Mouse (Mus musculus) gastrocnemius, adult 8-10 months (tissue): Measurements from ENCODE around the gene Tnfsf13. TPM values are rescaled to one million over a fixed set of nuclear protein-coding genes. Genes with fewer than 3 reads are reported as not detected.

Source experiments
- DNase-seq, 2 experiments: peaks; one replicate each; pipeline ENCODE4 v3.0.0; 2022; ENCODE audit warnings: low spot score in 2 of 2
- total RNA-seq, 4 experiments: library from RNA; stranded (reverse); gene quantifications; 2 replicates each; pipeline ENCODE4 v1.2.4; 2022

Gene Tnfsf13
- total RNA-seq, 4 experiments from 2014 or later = 0.48 to 0.56 (median 0.54) TPM; not detected in 1

DNA sequence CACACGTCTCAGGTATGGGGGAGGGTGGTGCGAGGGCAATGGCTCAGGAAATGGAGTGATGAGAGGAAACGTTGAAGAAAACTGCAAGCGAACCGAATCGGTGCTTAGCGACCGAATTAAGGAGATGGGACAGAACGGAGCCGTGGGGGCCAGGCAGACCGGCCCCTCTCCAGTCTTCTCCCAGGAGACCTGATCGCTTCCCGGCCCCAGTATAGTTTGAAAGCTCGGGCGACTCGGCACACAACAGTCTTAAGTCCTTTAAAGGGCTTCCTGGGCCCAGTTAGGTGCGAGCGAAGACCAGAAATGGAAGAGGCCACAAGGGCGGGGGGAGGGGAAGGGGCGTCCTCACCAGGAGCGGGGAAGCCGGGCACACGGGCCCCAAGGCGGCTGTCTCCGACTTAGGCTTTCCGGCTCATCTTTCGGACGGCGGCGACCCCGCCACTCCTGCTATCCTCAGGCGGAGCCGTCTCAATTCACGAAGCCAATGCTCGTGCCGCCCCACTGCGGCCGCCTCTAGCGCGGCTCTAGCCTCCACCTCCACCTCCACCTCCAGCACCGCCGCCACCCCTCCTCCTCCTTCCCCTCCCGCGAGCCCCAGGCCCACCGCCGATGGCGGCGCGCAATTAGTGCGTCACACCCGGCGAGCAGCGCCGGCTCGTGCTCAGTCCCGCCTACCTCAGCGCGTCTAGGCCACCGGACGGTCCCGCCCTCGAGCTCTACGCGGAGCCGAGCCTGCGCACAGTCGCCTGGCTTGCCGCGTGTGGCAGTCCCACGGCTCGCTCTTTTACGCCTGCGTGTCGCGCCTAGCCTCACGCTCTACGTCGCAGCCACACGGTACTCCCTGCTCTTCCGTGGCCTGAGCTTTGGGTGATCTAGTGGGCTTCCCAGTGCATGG is 4.0 kb downstream of the Tnfsf13 start, which contains the start of gene Senp3:
Gene Senp3 (minus strand): TSS at position 771 of the 895 bp plus-strand sequence.
- DNase-seq = peak; percentile 89 to 96

DNA sequence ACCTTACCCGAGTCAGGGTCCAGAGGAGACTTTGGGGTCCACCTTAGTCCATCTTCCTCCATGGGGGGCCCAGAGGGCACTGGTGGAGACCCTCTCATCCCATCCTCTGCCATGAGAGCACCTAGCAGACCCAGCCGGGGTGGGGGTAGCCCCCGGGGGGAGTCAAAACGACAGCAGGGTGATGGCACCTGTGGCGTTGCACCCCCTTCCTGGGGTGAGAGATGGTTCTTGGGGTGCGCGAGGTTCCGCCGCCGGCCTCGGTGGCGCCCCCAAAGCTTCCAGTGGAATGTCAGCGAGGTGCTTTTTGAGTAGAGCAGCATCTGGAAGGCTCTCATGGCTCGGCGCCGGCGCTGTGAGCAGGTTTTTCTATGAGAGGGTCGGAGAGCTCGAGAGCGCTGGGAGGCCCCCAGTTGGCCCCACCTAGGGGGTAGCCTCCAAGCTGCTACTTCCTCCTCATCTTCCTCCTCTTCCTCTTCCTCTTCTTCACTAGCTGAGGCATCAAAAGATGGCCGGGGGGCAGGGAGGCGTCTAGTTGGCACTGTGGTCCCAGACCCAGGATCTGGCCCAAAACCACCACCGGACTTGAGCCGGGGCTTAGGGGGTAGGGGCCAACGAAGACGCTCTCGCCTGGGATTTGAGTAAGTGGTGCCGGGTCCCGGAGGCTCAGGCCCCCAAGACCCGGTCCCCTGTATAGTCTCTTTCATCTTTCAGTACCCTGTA is 5.3 kb downstream of the Tnfsf13 start:
- DNase-seq = no peak

GRCm38 (mm10) chr11:69679144-69679543 is 6.4 kb downstream of the Tnfsf13 start:
- DNase-seq = no peak

DNA sequence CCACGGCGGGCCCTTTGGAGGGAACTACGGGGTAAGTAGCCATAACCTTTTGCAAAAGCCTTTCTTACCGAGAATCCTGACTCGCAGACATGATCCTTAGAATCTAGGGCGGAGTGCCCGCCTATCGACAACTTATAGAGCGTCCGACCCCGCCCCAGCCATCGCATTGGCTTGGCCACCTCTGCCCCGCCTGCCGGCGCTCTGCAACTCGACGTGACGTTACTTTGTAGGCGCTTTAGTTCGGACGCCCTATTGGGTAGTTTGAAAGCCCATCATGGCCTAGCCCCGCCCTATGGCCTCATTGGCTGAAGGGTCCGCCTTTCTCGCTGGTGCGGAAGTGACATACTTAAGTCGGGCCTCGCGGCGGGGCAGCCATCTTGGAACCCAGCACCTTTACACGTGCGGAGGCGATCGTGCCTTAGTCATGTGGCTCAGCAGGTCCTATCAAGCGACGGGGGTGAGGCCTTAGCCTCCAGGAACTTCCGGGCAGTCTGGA is 13.3 kb downstream of the Tnfsf13 start, which contains the start of gene Eif4a1:
Gene Eif4a1 (minus strand): TSS at position 213 of the 496 bp plus-strand sequence.
- DNase-seq = peak; percentile 100

DNA sequence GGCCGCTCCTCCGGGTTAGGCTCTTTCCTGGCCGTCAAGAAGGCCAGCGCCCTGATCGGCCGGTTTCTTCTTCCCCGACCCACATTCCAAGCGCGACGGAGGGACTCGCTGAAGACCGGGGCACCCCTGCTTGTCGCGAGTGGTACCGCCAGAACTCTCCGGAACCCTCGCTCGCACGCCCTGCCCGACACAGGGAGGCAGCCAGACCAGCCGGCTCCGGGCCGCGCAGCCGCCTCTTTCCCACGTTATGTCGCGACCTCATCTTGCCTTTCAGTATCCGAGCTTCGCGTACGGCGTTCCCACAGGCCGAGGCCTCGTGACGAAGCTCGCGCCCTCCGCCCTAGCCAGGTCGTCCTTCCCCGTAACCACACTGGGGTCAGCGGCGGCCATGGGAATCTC is 13.9 kb downstream of the Tnfsf13 start:
- no peak for DNase-seq

DNA sequence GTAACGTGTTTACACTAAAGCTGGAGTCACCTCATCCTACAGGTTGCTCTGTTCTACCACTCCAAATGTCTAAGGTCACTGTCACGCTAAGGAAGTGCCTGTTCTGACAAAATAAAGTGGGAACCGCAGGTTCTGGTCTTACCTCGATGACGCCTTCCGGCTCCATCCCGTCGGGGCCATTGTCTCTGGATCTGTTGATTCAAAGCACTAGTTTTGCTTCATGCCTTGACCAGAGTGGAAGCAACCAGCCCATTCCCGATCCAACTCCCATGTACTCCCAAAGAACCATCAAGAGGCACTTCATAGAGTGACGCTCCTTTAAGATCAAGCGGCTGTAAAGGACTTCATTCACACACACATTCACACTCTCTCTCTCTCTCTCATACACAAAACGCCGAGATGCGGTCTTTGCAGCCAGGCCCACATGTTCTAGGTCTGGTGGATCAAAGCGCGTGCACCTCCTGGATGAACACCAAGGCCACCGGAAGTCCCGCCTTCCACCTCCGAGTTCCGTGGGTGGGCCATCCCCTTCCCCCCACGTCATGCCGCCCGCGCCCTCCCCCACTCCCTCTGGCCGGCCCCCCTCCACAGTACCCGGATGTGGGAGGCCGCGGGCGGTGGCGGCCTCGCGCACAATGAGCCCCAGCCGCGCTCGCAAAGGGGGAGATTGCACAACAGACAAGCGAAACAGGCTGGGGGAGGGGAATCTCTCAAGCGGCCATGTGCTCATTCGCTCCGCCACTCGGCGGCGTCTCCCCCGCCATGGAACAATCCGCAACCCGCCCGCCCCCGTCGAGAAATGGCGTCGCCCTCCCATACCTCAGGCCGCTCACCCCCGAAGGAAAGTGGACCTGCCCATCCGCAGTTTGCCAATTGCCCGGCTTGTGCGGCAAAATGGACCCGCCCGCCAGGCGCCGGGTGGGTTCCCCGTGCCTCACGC is 14.5 kb downstream of the Tnfsf13 start:
- peak; percentile 89 to 93 for DNase-seq

GRCm38 (mm10) chr11:69666665-69667005 is 18.9 kb downstream of the Tnfsf13 start:
- DNase-seq = no peak

DNA sequence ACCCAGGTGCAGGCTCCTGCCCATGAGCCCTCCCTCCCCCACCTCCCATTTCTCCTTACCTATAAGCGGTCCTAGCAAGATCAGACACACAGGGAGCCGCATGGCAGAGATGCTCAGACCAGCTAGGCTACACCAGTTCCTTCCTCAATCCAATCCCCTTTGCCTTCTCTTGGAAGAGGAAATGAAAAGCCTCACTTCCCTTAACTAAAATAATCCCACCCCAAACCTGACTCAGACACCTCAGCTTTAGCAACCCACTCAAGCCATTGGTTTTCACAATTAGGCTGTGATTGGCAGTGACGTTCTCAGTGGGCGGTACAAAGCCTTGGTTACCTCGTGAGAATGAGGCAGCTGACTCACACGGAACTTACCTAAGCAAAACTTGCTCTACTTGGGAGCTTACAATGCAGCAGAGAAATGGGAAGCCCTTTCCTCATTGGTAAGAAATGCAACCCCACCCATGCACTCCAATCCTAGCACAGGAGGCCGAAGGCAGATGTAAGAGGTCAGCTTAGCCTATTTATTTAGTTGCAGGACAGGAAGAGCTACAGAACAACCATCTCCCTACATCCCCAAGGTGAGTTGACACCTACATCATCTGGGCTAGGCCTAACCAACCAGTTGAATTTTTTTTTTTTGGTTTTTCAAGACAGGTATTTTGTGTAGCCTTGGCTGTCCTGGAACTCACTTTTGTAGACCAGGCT is 19.5 kb downstream of the Tnfsf13 start, which contains the start of gene Cd68:
Gene Cd68 (minus strand): TSS at position 193 of the 704 bp plus-strand sequence.
- no peak for DNase-seq

DNA sequence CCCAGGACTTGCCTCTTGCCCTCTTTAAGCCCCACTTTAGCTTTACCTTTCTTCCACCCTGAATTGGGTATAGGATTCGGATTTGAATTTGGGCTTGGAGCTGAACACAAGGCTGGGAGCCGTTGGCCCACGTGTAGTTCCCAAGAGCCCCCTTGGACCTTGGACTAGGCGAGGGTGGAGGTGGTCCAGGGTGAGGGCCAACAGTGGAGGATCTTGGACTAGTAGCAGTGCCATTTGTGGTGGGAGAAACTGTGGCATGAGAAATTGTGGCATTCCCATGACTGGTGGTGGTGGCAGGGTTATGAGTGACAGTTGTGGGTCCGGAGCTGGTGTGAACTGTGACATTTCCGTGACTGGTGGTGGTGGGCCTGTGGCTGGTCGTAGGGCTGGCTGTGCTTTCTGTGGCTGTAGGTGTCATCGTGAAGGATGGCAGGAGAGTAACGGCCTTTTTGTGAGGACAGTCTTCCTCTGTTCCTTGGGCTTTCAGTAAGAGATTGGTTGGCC is 20.1 kb downstream of the Tnfsf13 start:
- no peak for DNase-seq

- no peak for DNase-seq
Measured at GRCm38 (mm10) chr11:69664841-69665240, 20.7 kb downstream of the Tnfsf13 start.

DNA sequence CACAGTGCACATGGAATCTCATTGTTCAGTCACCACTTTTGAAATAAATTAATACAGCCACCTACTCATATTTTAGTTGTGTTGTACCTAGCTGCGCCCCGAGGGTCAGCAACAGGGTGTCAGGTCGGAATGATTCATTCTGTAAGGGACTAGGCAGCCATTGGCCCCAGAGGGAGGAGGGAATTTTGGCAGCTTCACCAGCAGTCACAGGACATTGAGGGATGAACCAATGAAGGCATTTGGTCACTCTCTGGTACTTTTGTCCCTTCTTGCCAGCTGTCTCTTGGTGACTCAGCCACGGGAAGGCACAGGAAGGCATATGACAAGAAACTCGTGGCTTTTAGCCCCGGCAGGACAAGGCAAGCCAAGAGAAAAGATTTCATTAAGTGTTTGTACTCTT is 21.8 kb downstream of the Tnfsf13 start:
- DNase-seq = no peak

- no peak for DNase-seq
Measured at GRCm38 (mm10) chr11:69662967-69663671, 22.5 kb downstream of the Tnfsf13 start.

GRCm38 (mm10) chr11:69662213-69662966 is 23.2 kb downstream of the Tnfsf13 start, which contains the start of gene Mpdu1:
Gene Mpdu1, minus strand, starts transcription at chr11:69662642.
- DNase-seq = peak; percentile 85 to 92

- DNase-seq = no peak
Measured at GRCm38 (mm10) chr11:69661221-69661881, 24.2 kb downstream of the Tnfsf13 start.

DNA sequence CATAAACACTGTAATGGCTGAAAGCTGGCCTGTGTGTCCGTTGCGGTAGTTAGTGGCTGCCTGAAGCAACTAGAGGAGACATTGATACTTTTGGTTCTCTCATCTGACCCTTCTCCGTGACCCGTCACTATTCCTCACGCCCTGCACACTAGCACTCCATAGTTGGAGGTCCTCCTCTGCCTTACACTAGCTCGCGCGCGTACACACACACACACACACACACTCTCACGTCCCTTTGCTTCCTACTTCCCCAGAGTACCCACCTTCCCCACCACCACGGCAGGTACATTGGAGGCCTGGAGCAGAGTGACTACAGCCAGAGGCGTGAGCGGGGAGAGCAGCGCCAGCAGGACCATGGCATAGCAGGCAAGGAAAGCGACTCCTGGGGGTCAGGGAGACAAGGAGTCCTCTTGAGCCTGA is 28.1 kb downstream of the Tnfsf13 start:
- no peak for DNase-seq

- DNase-seq = no peak
Measured at GRCm38 (mm10) chr11:69656617-69657461, 28.7 kb downstream of the Tnfsf13 start.

GRCm38 (mm10) chr11:69656065-69656455 is 29.5 kb downstream of the Tnfsf13 start:
- no peak for DNase-seq
